Mouse (Mus musculus): ENCODE measurements around the gene Hdac10. TPM values are rescaled to one million over a fixed set of nuclear protein-coding genes. Genes with fewer than 3 reads are reported as not detected.
A peak's percentile ranks its signal among the peaks of the same experiment; 100 is the strongest.

Gene Hdac10
- 10 to 100 TPM; 19.8 TPM for total RNA-seq (2021)
- long read RNA-seq, experiment 1, transcript Hdac10-201 (20 exons, 2,412 nt), result major isoform, 6 of 36 reads
- long read RNA-seq, experiment 1, partial matches to known transcripts, result 8 of 36 reads
- long read RNA-seq, experiment 1, other reads (novel, unspliced or antisense), result 22 of 36 reads
- long read RNA-seq, experiment 2, transcript Hdac10-201 (20 exons, 2,412 nt), result major isoform, 11 of 37 reads
- long read RNA-seq, experiment 2, partial matches to known transcripts, result 4 of 37 reads
- long read RNA-seq, experiment 2, other reads (novel, unspliced or antisense), result 22 of 37 reads

DNA sequence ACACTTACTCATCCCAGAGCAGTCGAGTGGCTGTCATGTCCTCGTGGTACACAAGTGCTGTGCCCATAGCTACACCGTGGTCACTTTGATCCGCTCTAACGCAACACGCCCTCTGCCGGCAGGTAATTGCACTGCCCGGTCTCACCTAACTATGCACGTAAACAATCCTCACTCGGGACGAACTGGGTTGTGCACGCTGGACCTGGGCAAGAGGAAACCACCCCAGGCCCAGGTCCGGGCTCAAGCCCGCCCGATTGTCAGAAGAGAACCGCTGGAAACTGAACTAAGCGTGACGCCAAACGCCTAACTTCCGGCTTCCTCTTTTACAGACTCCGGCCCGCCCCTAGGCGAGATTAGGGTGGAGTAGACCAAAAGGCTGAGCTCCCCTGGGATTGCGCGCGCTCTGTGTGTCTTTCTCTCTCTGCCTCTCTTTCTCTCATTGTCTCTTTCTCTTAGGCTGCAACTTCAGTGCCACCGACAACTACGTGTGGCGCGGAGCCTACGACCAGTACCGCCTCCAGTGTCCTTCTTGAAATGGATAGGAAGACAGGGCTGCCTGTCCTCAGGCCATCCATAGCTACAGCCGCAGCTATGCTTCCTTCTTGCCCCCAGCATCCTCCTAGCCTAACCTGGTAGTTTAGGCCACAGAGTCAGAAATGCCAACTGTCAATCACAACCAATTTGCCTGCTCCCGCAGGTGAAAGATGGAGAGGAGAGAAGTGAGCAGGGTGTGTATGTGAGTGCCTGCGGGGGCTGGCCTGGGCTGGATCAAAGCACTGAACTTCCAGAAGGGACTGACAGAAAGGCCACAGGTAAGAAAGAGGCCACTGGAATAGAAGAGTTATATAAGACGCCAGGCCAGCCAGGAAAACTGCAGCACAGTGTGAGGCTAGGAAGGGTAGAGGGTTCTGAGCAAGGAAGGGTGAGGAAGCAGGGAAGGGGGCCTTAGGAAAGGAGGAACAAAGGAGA, at the start of gene Hdac10:
TSS of gene Hdac10 (minus strand) at position 319 of the 969 bp plus-strand sequence.
- peak; percentile 55 to 72 for DNase-seq (ENCODE audit: low spot score in 2 of 2)

DNA sequence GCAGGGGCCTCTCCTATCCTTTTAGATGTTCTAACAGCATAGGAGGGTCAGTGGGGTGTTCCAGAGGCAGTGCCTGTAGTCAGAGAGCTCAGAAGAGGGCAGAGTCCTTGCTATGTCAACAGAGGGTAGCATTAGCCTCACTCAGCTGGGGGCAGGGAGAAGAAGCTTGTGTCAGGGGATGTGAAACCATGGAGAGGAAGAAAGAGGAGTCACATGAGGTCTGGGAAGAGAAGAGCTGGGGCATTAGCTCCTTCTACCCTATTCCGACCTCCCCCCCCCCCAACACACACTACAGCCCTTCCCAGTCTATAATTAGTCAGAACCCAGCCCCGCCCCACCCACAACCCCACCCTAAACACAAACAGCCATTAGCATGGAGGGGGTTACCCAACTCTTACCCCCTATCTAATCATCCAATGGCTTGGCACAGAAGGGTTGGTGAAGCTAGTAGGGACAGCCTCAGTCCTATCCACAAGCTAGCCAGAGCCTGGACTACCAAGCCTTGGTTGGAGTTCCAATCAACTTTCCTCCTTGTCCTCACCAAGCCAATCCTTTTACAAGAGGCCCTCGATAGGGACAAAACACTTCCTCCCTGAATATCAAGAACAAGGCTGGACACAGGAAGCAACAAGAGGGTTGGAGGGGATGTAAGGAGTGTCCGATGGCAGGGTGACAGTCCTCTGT, 49.2 kb upstream of the Hdac10 start:
- no peak for DNase-seq (ENCODE audit: low spot score in 2 of 2)

DNA sequence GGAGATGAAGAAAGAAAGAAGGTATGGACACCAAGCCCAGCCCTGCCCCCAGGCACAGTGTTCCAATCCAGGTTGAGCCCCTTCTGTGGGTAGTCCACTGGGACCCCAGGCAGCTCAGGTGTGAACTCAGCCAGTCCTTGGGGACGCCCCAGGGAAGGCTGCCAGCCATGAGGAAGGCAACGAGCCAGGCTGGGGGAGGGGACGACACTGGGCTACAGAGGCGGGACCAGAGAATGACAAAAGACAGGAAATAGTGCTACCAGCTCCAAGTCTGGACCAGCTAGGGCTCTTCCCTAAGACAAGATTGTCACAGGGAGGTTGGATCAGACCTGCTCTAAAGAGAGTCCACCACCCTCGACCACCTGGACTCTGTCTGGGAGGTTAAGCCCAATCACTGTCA, 48.6 kb upstream of the Hdac10 start:
- DNase-seq (ENCODE audit: low spot score in 2 of 2), result peak; percentile 67 to 81

- no peak for DNase-seq (ENCODE audit: low spot score in 2 of 2)
Observed at GRCm38 (mm10) chr15:89175411-89176155, 47.1 kb upstream of the Hdac10 start.

- DNase-seq (ENCODE audit: low spot score in 2 of 2), result no peak
Observed at GRCm38 (mm10) chr15:89174889-89175339, 46.4 kb upstream of the Hdac10 start.

GRCm38 (mm10) chr15:89173906-89174214, 45.4 kb upstream of the Hdac10 start:
- DNase-seq (ENCODE audit: low spot score in 2 of 2), result no peak

- DNase-seq (ENCODE audit: low spot score in 2 of 2), result no peak
Observed at GRCm38 (mm10) chr15:89173024-89173905, 44.8 kb upstream of the Hdac10 start.

GRCm38 (mm10) chr15:89172276-89172935, 43.9 kb upstream of the Hdac10 start:
- no peak for DNase-seq (ENCODE audit: low spot score in 2 of 2)

GRCm38 (mm10) chr15:89171526-89172051, 43.1 kb upstream of the Hdac10 start:
- no peak for DNase-seq (ENCODE audit: low spot score in 2 of 2)

DNA sequence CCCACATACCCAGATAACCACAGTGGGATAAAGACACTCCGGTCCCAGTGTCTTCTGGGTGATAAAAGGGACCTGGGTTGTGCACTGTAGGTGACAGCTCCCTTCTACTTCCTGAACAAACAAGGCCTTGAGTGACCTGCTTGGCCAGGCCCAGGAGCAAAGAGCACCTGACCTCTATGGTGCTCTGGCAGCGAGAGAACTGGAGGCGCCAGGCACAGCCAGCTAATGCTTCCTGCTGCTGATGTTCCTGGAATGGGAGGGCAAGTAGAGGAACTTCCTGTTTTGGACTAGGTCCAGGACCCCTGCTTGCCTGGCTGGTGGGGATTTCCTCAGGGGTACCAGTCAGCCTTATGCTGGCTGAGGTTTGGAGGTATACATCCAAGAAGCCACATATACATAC, 41.6 kb upstream of the Hdac10 start:
- no peak for DNase-seq (ENCODE audit: low spot score in 2 of 2)

DNA sequence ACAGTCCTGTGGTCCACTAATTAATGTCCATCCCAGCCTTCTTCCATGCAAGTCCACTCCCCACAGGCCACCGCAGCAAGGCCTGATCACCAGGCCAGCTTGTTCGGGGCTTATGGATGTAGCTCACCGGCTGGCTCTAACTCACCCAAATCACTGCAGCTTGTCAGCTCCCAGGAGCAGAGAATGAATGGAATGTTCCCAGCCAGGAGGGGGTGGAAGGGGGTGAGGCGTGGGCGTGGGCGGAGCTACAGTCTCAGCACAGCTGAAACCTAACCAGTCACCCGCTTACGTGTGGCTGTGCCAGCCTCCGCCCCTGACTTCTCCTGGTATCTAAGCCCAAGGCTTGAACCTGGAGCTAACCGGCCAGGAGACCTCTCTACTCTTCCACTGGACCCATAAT, 40.9 kb upstream of the Hdac10 start:
- peak in 1 of 2 experiments; percentile 47 for DNase-seq (ENCODE audit: low spot score in 2 of 2)

DNA sequence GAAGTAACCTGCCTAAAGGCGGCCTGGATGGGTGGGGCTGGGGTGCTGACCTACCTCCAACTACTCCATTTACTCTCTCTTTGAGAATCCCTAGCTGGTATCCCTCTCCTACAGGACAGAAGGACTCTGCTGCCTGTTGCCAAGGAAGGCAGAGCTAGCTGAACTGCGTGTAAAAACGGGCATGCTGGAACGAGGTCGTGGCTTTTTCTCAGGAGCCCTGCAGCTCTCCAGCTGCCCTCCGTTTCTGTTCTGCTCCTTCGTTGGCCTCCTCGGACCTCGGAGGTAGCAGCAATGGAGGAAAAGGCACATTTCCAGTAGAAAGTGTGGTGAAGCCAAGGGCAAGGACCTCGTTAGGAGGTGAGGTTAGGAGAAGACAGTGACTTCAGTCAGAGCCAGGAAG, 40.4 kb upstream of the Hdac10 start:
- DNase-seq (ENCODE audit: low spot score in 2 of 2), result no peak

DNA sequence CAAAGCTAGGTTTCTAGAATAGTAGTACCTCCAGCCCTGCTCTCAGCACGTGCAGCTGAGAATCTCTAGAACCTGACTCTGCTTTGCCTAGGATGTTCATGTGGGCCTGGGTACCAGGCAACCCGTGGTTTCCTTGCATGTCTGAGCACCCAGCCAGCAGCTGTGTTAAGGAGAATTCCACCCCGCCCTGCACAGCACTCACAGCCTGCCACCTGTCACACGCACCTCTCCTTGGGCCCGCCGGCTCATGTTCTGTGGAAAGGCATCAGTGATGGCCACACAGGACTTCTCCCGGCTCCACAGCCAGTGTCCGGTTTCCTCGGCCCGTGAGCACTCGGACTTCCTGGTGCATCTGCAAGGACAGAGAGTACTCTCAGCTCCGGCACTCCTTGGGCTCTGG, 37.0 kb upstream of the Hdac10 start:
- no peak for DNase-seq (ENCODE audit: low spot score in 2 of 2)

GRCm38 (mm10) chr15:89161397-89161796, 32.9 kb upstream of the Hdac10 start:
- DNase-seq (ENCODE audit: low spot score in 2 of 2), result no peak

DNA sequence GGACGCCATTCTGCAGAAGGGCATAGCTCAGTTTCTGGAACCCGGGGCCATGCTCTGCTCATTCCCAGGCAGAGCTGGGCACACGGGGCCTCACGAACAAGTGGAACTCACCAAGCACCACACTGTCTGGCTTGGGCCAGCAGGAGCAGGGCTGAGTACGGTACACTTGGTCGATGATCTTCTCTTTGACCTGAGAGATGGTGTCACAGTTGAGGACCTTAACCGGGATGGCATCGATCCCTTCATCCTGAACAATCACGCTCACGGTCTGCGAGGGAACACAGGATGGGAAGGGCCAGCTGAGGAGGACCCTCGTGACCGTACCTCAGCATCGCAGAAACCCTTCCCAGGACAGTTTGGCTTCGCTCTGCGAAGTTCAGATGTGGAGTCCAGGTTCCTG, 30.0 kb upstream of the Hdac10 start:
- DNase-seq (ENCODE audit: low spot score in 2 of 2), result no peak

DNA sequence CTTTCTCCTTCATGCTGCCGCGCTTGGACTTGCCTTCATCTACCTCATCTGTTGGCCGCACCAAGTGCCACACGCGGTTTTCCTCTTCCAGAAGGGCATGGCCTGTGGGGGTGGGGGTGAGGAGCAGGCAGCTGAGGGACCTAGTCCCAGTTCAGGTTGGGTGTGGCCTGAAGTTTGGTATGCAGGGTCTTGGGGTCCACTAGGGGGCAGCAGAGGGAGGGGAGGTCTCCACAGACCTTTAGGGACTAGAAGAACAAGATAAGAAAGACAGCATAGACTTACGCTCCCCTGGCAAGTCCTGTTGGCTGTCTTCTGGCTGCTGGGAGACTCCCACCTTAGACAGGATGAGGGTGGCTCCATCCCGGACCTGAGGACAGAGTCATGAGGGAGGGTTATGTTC, 29.5 kb upstream of the Hdac10 start:
- DNase-seq (ENCODE audit: low spot score in 2 of 2), result no peak

GRCm38 (mm10) chr15:89152312-89152711, 23.8 kb upstream of the Hdac10 start:
- DNase-seq (ENCODE audit: low spot score in 2 of 2), result no peak

DNA sequence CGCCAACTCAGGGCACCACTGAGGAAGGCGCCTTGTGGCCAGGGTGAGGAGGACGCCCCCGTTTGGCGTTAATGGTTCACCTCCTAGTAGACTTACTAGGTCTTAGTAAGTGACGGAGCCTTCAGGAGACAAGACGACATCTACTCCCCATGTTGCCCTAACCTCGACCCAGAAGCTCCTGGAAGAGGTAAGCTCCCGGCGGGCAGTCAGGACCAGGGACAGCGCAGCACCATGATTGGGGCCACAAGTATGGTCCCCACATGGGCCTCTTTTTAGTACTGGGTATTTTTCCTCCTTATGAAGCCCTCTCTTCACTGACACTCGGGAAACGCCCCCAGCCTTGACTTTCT, 21.5 kb upstream of the Hdac10 start:
- no peak for DNase-seq (ENCODE audit: low spot score in 2 of 2)

DNA sequence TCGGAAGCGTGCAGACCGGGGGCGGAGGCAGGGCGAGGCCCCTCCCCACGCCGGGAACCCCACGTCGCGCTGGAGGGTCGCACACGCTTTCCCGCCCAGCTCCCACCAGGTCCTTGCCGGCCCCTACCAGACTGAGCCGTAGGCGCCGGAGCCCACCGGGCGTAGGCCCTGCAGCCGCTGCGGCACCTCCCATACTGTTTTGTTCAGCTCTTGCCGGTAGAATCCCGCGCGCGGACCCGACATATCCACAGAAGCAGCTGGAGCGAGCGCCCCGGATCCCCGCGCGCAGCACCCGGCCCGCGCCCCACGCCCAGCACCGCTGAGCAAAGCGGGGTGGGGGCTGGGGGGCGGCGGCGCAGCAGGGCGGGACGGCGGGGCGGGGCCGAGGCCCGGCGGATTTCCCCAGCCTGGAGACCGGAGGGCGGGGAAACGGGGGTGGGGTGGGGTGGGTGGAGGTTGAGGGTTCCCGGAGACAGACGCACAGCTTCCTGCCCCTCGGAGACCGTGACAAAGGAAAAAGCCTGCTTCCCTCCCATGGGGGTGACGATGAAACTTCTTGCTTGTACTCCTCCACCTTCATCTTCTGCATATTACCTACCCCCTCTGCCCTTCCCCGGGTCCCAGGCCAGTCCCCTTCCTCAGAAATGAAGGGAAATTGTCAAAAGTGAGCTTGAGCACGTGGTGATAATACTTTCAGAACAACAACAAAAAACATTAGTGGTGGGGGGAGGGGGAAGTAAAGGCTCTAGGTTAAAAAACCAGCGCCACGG, 21.0 kb upstream of the Hdac10 start, which contains the start of gene Mapk11:
TSS of gene Mapk11 (minus strand) at position 358 of the 770 bp plus-strand sequence.
- DNase-seq (ENCODE audit: low spot score in 2 of 2), result no peak

Data from adrenal gland, postnatal 4 days (tissue).